Mouse (Mus musculus): ENCODE results near the gene Etl4. TPM values are rescaled to one million over a fixed set of nuclear protein-coding genes. Genes with fewer than 3 reads are reported as not detected.

Gene Etl4
- polyA plus RNA-seq, 1 experiment from 2014 or later, result 20.0 TPM

DNA sequence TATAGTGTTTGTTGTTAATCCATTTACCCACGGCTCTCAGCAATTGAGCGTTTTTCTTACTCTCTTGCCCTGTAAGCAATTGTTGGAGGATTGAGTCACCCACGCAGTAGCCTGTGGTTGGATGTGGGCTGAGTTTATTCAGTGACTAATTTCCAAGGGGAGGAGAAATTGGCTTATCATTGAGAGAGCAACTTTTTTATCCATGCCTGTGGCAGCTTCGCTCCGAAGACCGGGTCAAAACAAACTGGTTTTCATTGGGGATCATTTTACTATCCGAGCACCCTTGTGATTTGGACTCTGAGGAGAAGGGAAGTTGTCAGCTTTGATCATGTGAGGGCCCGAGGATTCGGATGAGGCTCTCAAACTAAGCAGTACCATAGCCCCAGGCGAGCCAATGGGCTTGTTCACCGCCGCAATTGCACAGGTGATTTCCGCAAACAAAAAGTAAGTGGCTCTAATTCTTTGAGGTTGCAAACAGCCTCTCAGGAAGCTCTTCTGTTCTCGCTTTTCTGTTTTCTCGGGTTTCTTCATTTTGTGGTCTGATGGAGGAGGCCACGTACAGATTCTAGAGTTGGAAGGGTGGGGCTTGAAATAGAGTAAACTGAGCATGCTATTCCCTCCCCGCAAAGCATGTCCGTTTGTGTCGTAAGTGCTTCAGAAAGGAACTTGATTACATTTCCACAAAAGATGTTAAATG is 827.7 kb downstream of the Etl4 start:
- H3K27me3 ChIP-seq (ENCODE audit: poor library complexity, severe bottlenecking), result no peaks in the 10 kb centered on the region
- WGBS, result 70% methylated on average over 19 of the region's 19 CpGs
- DNase-seq (ENCODE audit: extremely low spot score, low spot score), result no peak
- no peaks in the 10 kb centered on the region for H3K36me3 ChIP-seq (replicated peaks)
- H3K4me3 ChIP-seq, result no peak overlapping the region
- peaks cover 27% of the 10 kb centered on the region for H3K4me1 ChIP-seq
- H3K9me3 ChIP-seq, result no peaks in the 10 kb centered on the region
- peak overlapping the region; percentile 71; the same call in 1 of the 2 replicates for H3K27ac ChIP-seq

DNA sequence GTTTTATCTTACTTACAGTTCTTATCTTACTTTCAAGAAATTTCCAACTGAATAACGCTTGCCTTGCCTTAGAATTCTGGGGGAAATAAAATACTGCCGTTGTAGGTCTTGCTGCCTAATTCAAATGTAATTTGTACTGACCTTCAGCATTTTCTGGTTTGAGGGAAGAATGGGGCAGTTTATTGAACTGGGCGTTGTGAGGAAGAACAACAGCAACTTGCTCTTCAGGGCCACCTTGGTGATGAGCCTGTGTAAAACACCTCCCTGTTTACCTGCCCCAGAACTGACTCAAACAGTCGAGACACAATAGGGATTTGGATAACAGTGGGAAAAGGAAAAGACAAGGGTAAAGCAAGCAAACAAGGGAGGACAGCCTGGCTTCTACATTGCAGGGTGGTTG is 828.3 kb downstream of the Etl4 start:
- H3K36me3 ChIP-seq (replicated peaks), result no peaks in the 10 kb centered on the region
- H3K27me3 ChIP-seq (ENCODE audit: poor library complexity, severe bottlenecking), result no peaks in the 10 kb centered on the region
- WGBS, result 74% methylated on average over 4 of the region's 4 CpGs
- peaks cover 27% of the 10 kb centered on the region for H3K4me1 ChIP-seq
- H3K27ac ChIP-seq, result no peak overlapping the region
- DNase-seq (ENCODE audit: extremely low spot score, low spot score), result no peak
- no peak overlapping the region for H3K4me3 ChIP-seq
- H3K9me3 ChIP-seq, result no peaks in the 10 kb centered on the region

DNA sequence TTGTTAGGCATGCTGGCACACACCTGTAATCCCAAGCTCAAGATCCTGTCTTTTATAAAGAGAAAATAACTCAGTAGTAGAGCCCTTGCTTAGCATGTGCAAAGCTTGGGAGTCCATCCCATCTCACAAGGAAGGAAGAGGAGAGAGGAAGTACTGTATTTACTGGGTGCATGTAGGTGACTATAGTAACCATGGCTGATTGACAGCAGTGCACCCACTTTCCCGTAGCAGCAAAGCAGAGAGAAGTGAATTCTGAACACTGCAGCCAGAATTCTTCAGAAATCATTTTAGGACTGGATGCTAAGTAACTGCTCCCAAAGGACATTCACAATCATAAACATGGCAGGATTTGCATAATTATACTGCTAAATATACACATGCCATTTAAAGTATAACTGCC is 838.1 kb downstream of the Etl4 start:
- H3K9me3 ChIP-seq, result no peaks in the 10 kb centered on the region
- H3K27me3 ChIP-seq (ENCODE audit: poor library complexity, severe bottlenecking), result no peaks in the 10 kb centered on the region
- peaks cover 11% of the 10 kb centered on the region for H3K36me3 ChIP-seq (replicated peaks)
- no peak overlapping the region for H3K4me3 ChIP-seq
- DNase-seq (ENCODE audit: extremely low spot score, low spot score), result no peak
- H3K27ac ChIP-seq, result no peak overlapping the region
- no peaks in the 10 kb centered on the region for H3K4me1 ChIP-seq
- 83% methylated on average over 1 of the region's 1 CpGs for WGBS

DNA sequence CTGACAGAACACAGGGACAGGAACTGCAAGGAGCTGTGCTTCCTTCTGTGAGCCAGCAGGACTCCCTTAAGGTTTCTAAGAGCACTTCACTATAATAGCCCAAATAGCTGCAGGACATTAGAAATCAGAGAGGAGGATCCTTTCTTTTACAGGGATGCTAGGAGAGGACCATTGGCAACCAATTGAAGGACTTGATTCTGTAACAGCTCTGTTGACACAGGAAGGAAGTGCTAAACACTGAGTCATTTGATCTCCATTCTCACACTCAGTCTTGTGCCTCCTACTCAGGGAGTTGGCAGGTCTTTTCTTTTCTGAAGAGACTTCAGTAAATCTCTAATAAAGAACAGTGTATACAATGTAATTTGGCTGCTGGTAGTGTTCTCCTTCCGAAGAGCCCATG is 838.9 kb downstream of the Etl4 start:
- Histone ChIP-seq H3K27ac (no peak overlapping the region), H3K36me3 (replicated peaks) (peaks cover 10% of the 10 kb centered on the region), H3K9me3 (no peaks in the 10 kb centered on the region), H3K27me3 (ENCODE audit: poor library complexity, severe bottlenecking) (no peaks in the 10 kb centered on the region), H3K4me3 (no peak overlapping the region), H3K4me1 (no peaks in the 10 kb centered on the region)
- DNase-seq (ENCODE audit: extremely low spot score, low spot score), result no peak
- 81% methylated on average over 1 of the region's 1 CpGs for WGBS

DNA sequence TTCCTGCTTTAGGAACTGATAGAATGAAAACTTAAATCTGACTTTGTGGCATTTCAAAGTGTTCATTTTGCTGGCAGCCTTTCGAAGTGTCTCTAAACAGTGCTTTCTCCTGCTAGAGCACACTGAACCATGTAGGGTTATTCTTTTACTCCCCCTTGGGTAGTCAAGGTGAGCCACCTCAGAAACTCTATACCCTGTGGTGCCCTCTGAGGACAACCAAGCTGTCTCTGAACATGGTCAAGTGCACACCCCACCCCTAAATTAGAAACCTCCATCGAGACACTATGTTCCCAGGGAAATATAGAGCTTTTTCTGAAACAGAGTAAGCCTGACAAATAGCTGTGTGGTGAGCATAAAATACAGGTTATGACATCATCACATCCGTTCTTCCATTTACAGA is 840.1 kb downstream of the Etl4 start:
- no peak for DNase-seq (ENCODE audit: extremely low spot score, low spot score)
- no peak overlapping the region for H3K27ac ChIP-seq
- H3K36me3 ChIP-seq (replicated peaks), result no peaks in the 10 kb centered on the region
- no peaks in the 10 kb centered on the region for H3K9me3 ChIP-seq
- H3K4me1 ChIP-seq, result no peaks in the 10 kb centered on the region
- H3K4me3 ChIP-seq, result no peak overlapping the region
- no peaks in the 10 kb centered on the region for H3K27me3 ChIP-seq (ENCODE audit: poor library complexity, severe bottlenecking)
- 96% methylated on average over 3 of the region's 3 CpGs for WGBS

DNA sequence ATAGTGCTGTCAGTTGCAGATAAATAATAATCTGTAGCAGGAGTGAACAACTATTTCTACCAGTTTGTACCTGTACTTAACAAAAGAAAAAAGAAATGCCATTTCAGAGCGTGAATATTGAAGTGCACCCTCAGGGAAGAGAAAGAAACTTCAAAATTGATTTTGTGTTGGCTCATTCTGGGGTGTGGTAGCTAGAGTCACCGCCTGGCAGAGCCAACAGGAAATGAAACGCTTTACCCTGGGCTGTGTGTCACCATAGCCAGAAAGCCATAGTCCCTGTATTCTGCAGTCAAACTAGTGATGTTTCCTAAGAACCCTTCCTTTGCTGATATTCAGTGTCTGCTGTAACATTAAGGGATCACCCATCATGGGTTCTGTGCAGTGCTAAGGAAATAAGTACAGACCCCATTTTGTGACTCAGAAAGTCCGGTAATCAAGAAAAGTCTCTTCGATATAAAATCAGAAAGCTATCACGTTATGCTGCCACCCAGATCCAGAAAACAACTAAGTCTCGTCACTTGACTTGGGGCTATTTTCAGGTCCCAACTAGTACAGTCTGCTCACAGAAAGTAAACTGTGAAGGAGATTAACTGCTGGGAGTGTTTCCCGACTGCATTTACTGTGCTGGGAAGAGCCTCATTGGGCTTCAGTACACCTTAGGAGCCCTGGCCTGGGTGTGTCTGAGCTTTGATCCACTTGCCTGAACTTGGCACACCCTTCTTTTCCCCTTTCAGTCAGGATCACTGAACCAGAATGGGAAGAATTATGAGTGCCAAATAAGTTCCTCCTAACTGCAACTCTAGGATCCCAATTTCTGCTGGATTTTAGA is 843.9 kb downstream of the Etl4 start:
- H3K27me3 ChIP-seq (ENCODE audit: poor library complexity, severe bottlenecking), result no peaks in the 10 kb centered on the region
- H3K4me1 ChIP-seq, result no peaks in the 10 kb centered on the region
- no peak for DNase-seq (ENCODE audit: extremely low spot score, low spot score)
- no peak overlapping the region for H3K27ac ChIP-seq
- H3K9me3 ChIP-seq, result no peaks in the 10 kb centered on the region
- no peaks in the 10 kb centered on the region for H3K36me3 ChIP-seq (replicated peaks)
- WGBS, result 87% methylated on average over 8 of the region's 8 CpGs
- H3K4me3 ChIP-seq, result no peak overlapping the region

DNA sequence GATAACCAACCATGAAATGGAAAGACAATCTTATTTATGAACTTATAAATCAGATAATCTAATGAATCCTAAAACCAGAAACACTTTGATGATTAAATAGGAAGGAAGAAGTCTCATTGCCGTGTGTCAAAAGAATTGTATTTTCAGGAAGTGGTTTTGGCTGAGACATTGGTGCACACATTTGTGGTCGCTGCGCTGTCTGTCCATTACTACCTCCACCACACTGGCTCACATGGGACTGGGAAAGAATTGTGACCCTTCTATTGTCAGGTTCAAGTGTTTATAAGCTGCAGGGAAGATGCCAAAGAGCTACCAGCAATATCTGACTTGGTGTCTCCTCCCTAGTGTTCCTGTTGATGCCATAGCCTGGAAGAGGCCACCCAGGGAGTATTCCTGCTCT is 847.4 kb downstream of the Etl4 start:
- H3K36me3 ChIP-seq (replicated peaks), result no peaks in the 10 kb centered on the region
- WGBS, result 95% methylated on average over 3 of the region's 3 CpGs
- H3K27me3 ChIP-seq (ENCODE audit: poor library complexity, severe bottlenecking), result no peaks in the 10 kb centered on the region
- no peak overlapping the region for H3K4me3 ChIP-seq
- DNase-seq (ENCODE audit: extremely low spot score, low spot score), result no peak
- no peaks in the 10 kb centered on the region for H3K4me1 ChIP-seq
- no peak overlapping the region for H3K27ac ChIP-seq
- H3K9me3 ChIP-seq, result no peaks in the 10 kb centered on the region

DNA sequence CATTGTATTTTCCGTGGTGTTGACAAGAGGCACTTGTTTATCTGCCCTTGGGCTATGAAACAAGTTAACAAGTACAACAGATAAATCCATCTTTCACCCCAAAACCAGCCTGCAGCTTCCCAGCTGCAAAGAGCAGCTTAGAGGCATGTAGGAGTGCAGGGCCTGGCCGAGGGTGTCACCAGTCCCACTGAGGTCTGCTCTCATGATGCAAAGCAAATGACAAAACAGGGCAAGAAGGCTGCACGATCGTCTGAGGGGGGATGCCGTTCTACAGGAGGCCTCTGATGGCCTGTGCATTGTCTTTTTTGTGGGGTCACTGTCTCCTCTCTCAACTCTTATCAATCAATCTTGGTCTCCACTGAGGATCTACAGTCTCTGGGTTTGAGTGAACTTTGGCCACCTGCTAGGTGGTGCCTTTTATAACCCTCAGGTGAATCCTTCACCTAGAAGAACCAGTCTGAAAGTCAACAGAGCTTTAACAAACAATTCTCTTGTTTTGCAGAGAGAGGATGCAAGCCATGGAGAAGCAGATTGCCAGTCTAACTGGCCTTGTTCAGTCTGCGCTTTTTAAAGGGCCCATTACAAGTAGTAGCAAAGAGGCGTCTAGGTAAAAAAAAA is 849.6 kb downstream of the Etl4 start:
- H3K4me1 ChIP-seq, result peaks cover 10% of the 10 kb centered on the region
- no peaks in the 10 kb centered on the region for H3K27me3 ChIP-seq (ENCODE audit: poor library complexity, severe bottlenecking)
- no peaks in the 10 kb centered on the region for H3K9me3 ChIP-seq
- no peaks in the 10 kb centered on the region for H3K36me3 ChIP-seq (replicated peaks)
- H3K27ac ChIP-seq, result no peak overlapping the region
- H3K4me3 ChIP-seq, result no peak overlapping the region
- 87% methylated on average over 7 of the region's 7 CpGs for WGBS
- no peak for DNase-seq (ENCODE audit: extremely low spot score, low spot score)

DNA sequence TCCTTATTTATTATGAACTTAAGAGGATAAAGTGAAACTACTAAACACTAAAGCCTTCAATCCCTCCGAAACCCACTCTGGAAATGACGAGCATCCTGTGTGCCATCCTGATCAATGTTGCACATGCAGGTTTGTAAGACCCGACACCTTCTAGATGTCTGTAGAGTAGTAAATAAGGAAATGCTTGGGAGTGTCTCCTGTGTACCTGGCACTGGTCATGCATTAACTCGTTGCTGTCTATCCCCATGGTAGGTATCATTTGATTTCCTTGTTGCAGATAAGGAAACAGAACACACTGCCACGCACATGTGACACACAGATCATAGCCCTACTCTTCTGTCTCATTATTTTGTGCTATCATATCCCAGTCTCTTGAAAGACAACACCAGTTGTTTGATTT is 851.7 kb downstream of the Etl4 start:
- no peak for DNase-seq (ENCODE audit: extremely low spot score, low spot score)
- WGBS, result 88% methylated on average over 5 of the region's 5 CpGs
- Histone ChIP-seq H3K4me3 (no peak overlapping the region), H3K27ac (no peak overlapping the region), H3K4me1 (peaks cover 10% of the 10 kb centered on the region), H3K36me3 (replicated peaks) (no peaks in the 10 kb centered on the region; the same call in 1 of the 2 replicates), H3K27me3 (ENCODE audit: poor library complexity, severe bottlenecking) (no peaks in the 10 kb centered on the region), H3K9me3 (no peaks in the 10 kb centered on the region)

DNA sequence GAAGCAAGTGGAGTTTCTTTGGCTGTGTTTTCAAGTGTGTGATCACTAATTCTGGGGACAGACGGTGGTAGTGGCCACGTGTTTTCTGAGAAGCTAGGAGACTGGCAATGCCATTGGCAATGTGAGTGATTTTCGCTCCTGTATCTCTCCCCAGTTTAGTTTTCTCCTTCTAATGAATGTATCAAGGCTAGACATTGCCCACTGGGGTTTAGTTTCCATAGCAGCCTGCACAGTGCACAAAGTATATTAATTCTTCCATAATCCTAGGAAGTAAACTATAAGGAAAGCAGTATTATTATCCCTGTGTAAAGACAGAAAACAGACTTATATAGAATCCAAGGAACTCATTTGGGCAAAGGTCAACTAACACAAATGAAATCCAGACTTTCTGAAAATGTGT is 852.2 kb downstream of the Etl4 start:
- WGBS, result 90% methylated on average over 3 of the region's 3 CpGs
- DNase-seq (ENCODE audit: extremely low spot score, low spot score), result no peak
- H3K9me3 ChIP-seq, result no peaks in the 10 kb centered on the region

DNA sequence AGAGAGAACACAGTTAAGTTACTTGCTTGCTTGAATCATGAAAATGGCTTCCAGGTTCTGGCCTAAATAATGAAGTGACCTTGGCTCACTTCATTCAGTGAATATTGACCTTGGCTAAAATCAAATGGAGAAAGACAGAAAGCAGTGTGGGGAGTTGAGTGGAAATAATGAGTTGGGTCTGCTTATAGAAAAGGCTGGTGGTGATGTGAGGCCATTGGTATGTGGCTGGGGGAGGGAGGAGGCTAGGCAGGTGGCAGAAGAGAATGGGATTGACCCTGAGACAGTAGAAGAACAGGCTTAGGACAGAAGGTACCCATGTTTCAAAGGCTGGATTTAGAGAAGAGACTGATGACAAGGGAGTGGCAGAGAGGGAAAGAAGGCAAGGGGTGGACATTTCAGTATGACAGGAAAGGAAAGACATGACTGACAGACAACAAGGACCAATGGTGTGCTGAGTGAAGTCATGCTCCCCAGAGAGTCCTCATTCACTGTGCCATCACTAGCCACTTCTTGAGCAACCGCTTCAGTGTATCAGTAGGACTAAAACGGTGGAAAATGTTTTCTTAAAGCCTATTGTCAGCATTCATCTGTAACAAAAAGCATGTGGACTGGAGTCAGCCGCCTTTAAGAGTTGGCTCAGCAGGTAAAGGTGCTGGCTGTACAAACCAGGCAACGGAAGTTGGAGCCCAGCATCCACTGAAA is 854.1 kb downstream of the Etl4 start:
- no peak overlapping the region for H3K27ac ChIP-seq
- 87% methylated on average over 4 of the region's 4 CpGs for WGBS

More for the DNA sequence above, 852.2 kb downstream of the Etl4 start:
- peaks cover 10% of the 10 kb centered on the region for H3K4me1 ChIP-seq
- H3K27ac ChIP-seq, result no peak overlapping the region
- no peak overlapping the region for H3K4me3 ChIP-seq
- no peaks in the 10 kb centered on the region; the same call in 1 of the 2 replicates for H3K36me3 ChIP-seq (replicated peaks)
- H3K27me3 ChIP-seq (ENCODE audit: poor library complexity, severe bottlenecking), result no peaks in the 10 kb centered on the region

DNA sequence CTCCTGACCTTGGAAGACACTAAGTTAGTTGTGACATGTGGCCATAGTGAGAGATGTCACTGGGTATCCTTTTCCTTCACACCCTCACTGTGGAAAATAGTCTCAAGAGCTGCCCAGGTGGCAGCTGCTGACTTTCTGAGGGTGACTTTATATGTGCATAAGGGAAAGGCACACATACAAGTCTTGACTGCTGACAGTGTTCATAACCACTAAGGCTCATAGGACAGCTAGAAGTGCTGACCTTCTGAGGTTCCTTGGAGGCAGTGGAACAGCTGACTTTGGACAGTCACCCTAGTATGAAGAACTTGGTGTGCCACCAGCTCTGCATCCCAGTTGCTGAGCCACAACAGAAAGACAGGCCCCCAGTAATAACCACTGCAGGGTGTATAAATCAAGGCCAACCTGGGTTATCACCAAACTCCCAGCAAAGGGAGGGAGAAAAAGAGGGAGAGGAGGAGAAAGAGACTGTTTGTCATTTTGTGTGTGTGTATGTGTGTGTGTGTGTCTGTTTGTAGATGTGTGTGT is 855.0 kb downstream of the Etl4 start:
- Histone ChIP-seq H3K36me3 (replicated peaks) (peaks cover 2% of the 10 kb centered on the region; the same call in 1 of the 2 replicates), H3K4me3 (no peak overlapping the region), H3K4me1 (peaks cover 18% of the 10 kb centered on the region), H3K27me3 (ENCODE audit: poor library complexity, severe bottlenecking) (no peaks in the 10 kb centered on the region), H3K9me3 (no peaks in the 10 kb centered on the region), H3K27ac (no peak overlapping the region)
- no peak for DNase-seq (ENCODE audit: extremely low spot score, low spot score)

More for the DNA sequence above, 854.1 kb downstream of the Etl4 start:
- Histone ChIP-seq H3K4me3 (no peak overlapping the region), H3K9me3 (no peaks in the 10 kb centered on the region), H3K4me1 (peaks cover 13% of the 10 kb centered on the region), H3K36me3 (replicated peaks) (peaks cover 2% of the 10 kb centered on the region; the same call in 1 of the 2 replicates), H3K27me3 (ENCODE audit: poor library complexity, severe bottlenecking) (no peaks in the 10 kb centered on the region)
- no peak for DNase-seq (ENCODE audit: extremely low spot score, low spot score)

Measured in forebrain, embryonic 10.5 days (tissue).